Mouse (Mus musculus): ENCODE results near the gene Fam214b. TPM values are rescaled to one million over a fixed set of nuclear protein-coding genes. Genes with fewer than 3 reads are reported as not detected.

Fam214b gene
- total and polyA plus RNA-seq, 2 experiments from 2014 or later, result 32.3 to 48.7 TPM

DNA sequence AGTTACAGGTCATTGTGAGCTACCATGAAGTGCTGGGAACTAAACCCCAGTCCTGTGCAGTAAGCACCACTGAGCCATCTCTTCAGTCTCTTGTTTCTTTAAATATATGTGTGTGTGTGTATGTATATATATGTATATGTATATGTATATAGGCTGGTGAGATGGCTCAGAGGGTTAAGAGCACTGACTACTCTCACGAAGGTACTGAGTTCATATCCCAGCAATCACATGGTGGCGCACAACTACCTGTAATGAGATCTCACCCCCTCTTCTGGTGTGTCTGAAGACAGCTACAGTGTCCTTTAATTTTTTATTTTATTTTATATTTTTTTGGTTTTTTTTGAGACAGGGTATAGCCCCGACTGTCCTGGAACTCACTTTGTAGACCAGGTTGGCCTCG, 19.5 kb upstream of the Fam214b start:
- no peak overlapping the region for H3K9ac ChIP-seq (replicated peaks; ENCODE audit: low read length, poor library complexity, severe bottlenecking)
- ATAC-seq (ENCODE audit: low FRiP score), result no peak
- WGBS, result over 99% methylated on average over 4 of the region's 4 CpGs

DNA sequence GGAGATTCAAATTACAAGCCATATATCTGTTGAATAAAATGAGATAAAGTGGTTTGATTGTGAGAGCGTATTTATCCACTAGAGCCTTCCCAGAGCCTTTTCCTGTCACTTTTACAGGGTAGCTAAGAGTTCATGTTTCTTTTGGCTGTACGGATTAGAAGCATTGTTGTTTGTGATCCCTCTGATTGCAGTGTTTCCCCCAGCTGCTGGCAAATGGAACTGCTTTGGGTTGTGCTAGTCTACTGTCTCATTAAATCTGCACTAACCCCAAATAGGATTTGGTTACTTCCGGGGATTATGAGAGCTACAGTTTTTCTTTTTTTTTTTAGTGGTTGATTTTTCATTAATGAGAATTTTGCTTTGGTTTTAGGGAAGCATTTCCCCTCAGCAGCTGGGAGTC, 14.3 kb upstream of the Fam214b start:
- no peaks in the 10 kb centered on the region for H3K27me3 ChIP-seq (ENCODE audit: insufficient read depth, low read length)
- H3K27ac ChIP-seq (ENCODE audit: low read depth, low read length), result no peak overlapping the region
- peak; percentile 21 for TF ChIP-seq CTCF (IDR thresholded peaks at IDR 0.05)
- H3K36me3 ChIP-seq (ENCODE audit: insufficient read depth, low read length), result no peaks in the 10 kb centered on the region
- H3K9me3 ChIP-seq (ENCODE audit: low read length), result no peaks in the 10 kb centered on the region
- H3K4me3 ChIP-seq (ENCODE audit: low read depth, low read length), result peak overlapping the region; percentile 76; the same call in 1 of the 2 replicates
- 0 out of 2 replicates have a peak, but pooled peaks cover 2% of the 10 kb centered on the region for H3K4me1 ChIP-seq (ENCODE audit: insufficient read depth, low read length)
- DNase-seq (ENCODE audit: low spot score), result no peak
- H3K9ac ChIP-seq (replicated peaks; ENCODE audit: low read length, poor library complexity, severe bottlenecking), result no peak overlapping the region
- no peak for ATAC-seq (ENCODE audit: low FRiP score)
- 27% methylated on average over 3 of the region's 3 CpGs for WGBS
- H3K4me2 ChIP-seq (ENCODE audit: low read depth, low read length, poor library complexity, severe bottlenecking), result peak overlapping the region; percentile 71

More for the DNA sequence above, 19.5 kb upstream of the Fam214b start:
- no peak overlapping the region for H3K4me3 ChIP-seq (ENCODE audit: low read depth, low read length)
- no peak for TF ChIP-seq CTCF (IDR thresholded peaks at IDR 0.05)
- H3K27me3 ChIP-seq (ENCODE audit: insufficient read depth, low read length), result no peaks in the 10 kb centered on the region
- no peaks in the 10 kb centered on the region for H3K9me3 ChIP-seq (ENCODE audit: low read length)
- no peak for DNase-seq (ENCODE audit: low spot score)
- no peaks in the 10 kb centered on the region for H3K4me1 ChIP-seq (ENCODE audit: insufficient read depth, low read length)
- H3K4me2 ChIP-seq (ENCODE audit: low read depth, low read length, poor library complexity, severe bottlenecking), result no peak overlapping the region
- H3K36me3 ChIP-seq (ENCODE audit: insufficient read depth, low read length), result no peaks in the 10 kb centered on the region
- H3K27ac ChIP-seq (ENCODE audit: low read depth, low read length), result no peak overlapping the region

DNA sequence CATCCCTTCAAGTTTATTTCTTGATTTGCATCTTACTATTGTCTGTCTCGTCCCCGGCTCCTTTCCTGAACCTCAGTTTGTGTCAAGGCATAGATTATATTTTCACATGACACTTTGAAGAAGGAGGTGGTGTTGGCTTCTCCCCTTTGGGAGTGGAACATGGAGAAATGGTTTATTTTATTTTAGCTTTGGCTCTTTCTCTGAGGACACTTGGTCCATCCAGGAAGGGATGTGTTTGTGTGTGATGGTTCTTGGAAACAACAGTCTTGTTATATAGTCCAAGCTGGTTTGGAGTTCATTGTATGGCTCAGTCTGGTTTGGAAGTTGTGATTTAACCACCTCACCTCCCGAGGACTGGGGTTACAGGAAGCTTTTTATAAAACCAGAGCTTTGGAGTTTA, 13.7 kb upstream of the Fam214b start:
- H3K9ac ChIP-seq (replicated peaks; ENCODE audit: low read length, poor library complexity, severe bottlenecking), result peak overlapping the region; percentile 81; the same call in 1 of the 2 replicates
- DNase-seq (ENCODE audit: low spot score) (no peak), ATAC-seq (ENCODE audit: low FRiP score) (no peak)
- H3K4me2 ChIP-seq (ENCODE audit: low read depth, low read length, poor library complexity, severe bottlenecking), result peak overlapping the region; percentile 71
- TF ChIP-seq CTCF (IDR thresholded peaks at IDR 0.05), result no peak
- 0 out of 2 replicates have a peak, but pooled peaks cover 2% of the 10 kb centered on the region for H3K4me1 ChIP-seq (ENCODE audit: insufficient read depth, low read length)
- H3K36me3 ChIP-seq (ENCODE audit: insufficient read depth, low read length), result no peaks in the 10 kb centered on the region
- no peaks in the 10 kb centered on the region for H3K27me3 ChIP-seq (ENCODE audit: insufficient read depth, low read length)
- WGBS, result 27% methylated on average over 3 of the region's 3 CpGs
- H3K4me3 ChIP-seq (ENCODE audit: low read depth, low read length), result peak overlapping the region; percentile 76
- no peaks in the 10 kb centered on the region for H3K9me3 ChIP-seq (ENCODE audit: low read length)
- no peak overlapping the region for H3K27ac ChIP-seq (ENCODE audit: low read depth, low read length)

DNA sequence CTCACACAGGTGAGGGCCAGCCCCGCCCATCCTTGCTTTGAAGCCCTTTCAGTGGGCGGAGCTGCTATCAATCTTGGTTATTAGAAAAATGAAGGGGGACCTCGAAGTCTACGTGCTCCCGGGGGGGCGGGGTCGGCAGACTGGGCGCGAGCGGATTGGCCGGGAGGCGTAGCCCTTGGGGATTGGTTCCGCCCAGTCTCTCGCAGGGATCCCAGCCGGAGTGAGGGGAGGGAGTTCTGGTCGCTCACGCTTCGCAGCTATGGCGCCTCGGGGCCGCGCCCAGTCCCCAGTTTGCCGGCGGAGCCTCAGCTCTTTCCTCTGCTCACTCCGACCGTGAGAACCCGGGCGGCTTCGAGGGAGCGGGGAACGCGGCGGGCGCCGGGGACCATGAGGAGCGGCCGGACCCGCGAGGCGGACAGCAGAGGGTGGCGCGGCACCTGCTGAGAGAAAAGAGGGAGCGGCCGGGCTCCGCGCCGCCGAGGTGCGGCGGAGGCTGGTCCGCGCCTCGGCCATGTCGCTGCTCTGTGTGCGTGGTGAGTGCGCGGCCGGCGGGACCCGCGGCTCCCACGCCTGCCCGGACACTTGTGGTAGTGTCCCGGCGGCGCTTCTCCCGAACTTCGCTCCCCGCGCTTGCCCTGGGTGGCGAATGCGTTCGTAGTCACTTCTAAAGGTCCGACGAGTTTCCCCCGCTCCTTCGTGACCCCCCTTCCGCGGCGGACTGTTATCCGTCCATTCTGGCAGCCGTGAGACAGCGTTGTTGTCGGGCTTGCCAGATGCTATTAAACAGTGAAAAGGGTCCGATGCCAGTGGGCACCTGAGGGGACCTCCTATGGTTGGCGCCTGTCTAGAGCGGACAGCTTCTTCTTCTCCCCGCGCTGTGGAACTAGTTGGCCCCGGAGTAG, 13.0 kb upstream of the Fam214b start, which contains the start of gene Unc13b:
Unc13b (plus strand) TSS at position 201 of the 902 bp plus-strand sequence.
- Histone ChIP-seq H3K27me3 (ENCODE audit: insufficient read depth, low read length) (no peaks in the 10 kb centered on the region), H3K4me3 (ENCODE audit: low read depth, low read length) (peak within 1 kb of the TSS; percentile 76), H3K36me3 (ENCODE audit: insufficient read depth, low read length) (no peaks in the 10 kb centered on the region), H3K9me3 (ENCODE audit: low read length) (no peaks in the 10 kb centered on the region), H3K27ac (ENCODE audit: low read depth, low read length) (peak within 1 kb of the TSS; percentile 80), H3K4me1 (ENCODE audit: insufficient read depth, low read length) (0 out of 2 replicates have a peak, but pooled peaks cover 2% of the 10 kb centered on the region), H3K9ac (replicated peaks; ENCODE audit: low read length, poor library complexity, severe bottlenecking) (peak within 1 kb of the TSS; percentile 81), H3K4me2 (ENCODE audit: low read depth, low read length, poor library complexity, severe bottlenecking) (peak within 1 kb of the TSS; percentile 71)
- peak; percentile 95 for DNase-seq (ENCODE audit: low spot score)
- ATAC-seq (ENCODE audit: low FRiP score), result peak; percentile 97
- TF ChIP-seq CTCF (IDR thresholded peaks at IDR 0.05), result 0 out of 2 replicates have a peak, but pooled peaks have one; percentile 2
- under 1% methylated on average over 88 of the region's 90 CpGs for WGBS

DNA sequence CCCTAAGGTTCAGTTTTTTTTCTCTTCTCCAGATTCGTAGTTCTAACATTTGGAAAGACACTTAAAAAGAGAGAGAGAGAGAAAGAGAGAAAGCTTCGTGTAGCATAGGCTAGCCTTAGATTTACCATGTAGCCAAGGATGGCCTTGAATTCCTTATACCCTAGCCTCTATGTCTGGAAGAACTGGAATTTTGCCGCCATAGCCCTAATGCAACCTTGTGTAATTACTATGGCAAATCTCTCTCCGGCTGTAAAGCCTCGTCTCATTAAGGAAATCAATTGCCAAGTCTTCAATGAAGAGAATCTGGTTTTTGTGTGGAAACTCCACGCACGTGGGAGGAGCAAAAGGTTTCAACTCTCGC, 12.4 kb upstream of the Fam214b start:
- 15% methylated on average over 8 of the region's 8 CpGs for WGBS
- Histone ChIP-seq H3K9me3 (ENCODE audit: low read length) (no peaks in the 10 kb centered on the region), H3K4me1 (ENCODE audit: insufficient read depth, low read length) (0 out of 2 replicates have a peak, but pooled peaks cover 2% of the 10 kb centered on the region), H3K36me3 (ENCODE audit: insufficient read depth, low read length) (no peaks in the 10 kb centered on the region), H3K4me2 (ENCODE audit: low read depth, low read length, poor library complexity, severe bottlenecking) (peak overlapping the region; percentile 71), H3K4me3 (ENCODE audit: low read depth, low read length) (peak overlapping the region; percentile 76), H3K27me3 (ENCODE audit: insufficient read depth, low read length) (no peaks in the 10 kb centered on the region), H3K27ac (ENCODE audit: low read depth, low read length) (0 out of 2 replicates have a peak overlapping the region, but pooled peaks have one; percentile 80), H3K9ac (replicated peaks; ENCODE audit: low read length, poor library complexity, severe bottlenecking) (0 out of 2 replicates have a peak overlapping the region, but pooled peaks have one; percentile 81)
- TF ChIP-seq CTCF (IDR thresholded peaks at IDR 0.05), result no peak
- ATAC-seq (ENCODE audit: low FRiP score) (no peak), DNase-seq (ENCODE audit: low spot score) (no peak)

DNA sequence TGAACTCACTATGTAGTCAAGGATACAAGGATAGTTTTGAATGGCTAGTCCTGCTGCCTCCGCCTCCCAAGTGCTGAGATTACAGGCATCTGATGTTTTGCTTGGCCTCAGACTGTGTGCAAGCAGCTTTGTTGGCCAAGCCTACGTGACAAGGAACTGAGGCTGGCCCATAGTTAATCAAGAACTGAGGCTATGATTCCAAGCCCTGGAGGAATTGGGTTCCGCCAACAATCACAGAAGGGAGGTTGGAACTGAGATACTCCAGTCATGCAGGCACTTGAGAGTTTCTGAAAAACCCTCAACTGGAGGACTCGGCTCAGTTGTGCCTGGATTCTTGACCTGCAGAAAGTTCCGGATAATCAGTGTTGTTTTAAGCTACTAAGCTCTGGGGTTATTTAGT, 11.6 kb upstream of the Fam214b start:
- no peak overlapping the region for H3K9ac ChIP-seq (replicated peaks; ENCODE audit: low read length, poor library complexity, severe bottlenecking)
- no peaks in the 10 kb centered on the region for H3K36me3 ChIP-seq (ENCODE audit: insufficient read depth, low read length)
- ATAC-seq (ENCODE audit: low FRiP score), result no peak
- no peaks in the 10 kb centered on the region for H3K9me3 ChIP-seq (ENCODE audit: low read length)
- 96% methylated on average over 5 of the region's 5 CpGs for whole genome bisulfite sequencing
- no peak overlapping the region for H3K4me3 ChIP-seq (ENCODE audit: low read depth, low read length)
- DNase-seq (ENCODE audit: low spot score), result no peak
- H3K4me2 ChIP-seq (ENCODE audit: low read depth, low read length, poor library complexity, severe bottlenecking), result no peak overlapping the region
- TF ChIP-seq CTCF (IDR thresholded peaks at IDR 0.05), result no peak
- H3K4me1 ChIP-seq (ENCODE audit: insufficient read depth, low read length), result 0 out of 2 replicates have a peak, but pooled peaks cover 2% of the 10 kb centered on the region
- no peaks in the 10 kb centered on the region for H3K27me3 ChIP-seq (ENCODE audit: insufficient read depth, low read length)
- no peak overlapping the region for H3K27ac ChIP-seq (ENCODE audit: low read depth, low read length)
